Mouse (Mus musculus) MEL (cell line): Measurements from ENCODE around the gene Ass1.

Source experiments
- CTCF ChIP-seq, 3 experiments: IDR thresholded peaks in 2 of 3; conservative IDR thresholded peaks in 1 of 3; 2 replicates each; pipeline ENCODE4 v1.5.1; 2011 to 2012; ENCODE audit warnings: low read length in 3 of 3, low read depth in 2 of 3, mild to moderate bottlenecking in 2 of 3, improper control_type of control experiment in 1 of 3, inconsistent platforms in 1 of 3, mixed read lengths in 1 of 3, moderate library complexity in 1 of 3; ENCODE audit not compliant: control insufficient read depth in 1 of 3, insufficient read depth in 1 of 3, poor library complexity in 1 of 3, severe bottlenecking in 1 of 3
- USF1 ChIP-seq: IDR thresholded peaks from 2 replicates; pipeline ENCODE4 v1.6.1; 2014; ENCODE audit warnings: low read depth, mild to moderate bottlenecking, inconsistent platforms, low read length, improper control_type of control experiment, moderate library complexity

DNA sequence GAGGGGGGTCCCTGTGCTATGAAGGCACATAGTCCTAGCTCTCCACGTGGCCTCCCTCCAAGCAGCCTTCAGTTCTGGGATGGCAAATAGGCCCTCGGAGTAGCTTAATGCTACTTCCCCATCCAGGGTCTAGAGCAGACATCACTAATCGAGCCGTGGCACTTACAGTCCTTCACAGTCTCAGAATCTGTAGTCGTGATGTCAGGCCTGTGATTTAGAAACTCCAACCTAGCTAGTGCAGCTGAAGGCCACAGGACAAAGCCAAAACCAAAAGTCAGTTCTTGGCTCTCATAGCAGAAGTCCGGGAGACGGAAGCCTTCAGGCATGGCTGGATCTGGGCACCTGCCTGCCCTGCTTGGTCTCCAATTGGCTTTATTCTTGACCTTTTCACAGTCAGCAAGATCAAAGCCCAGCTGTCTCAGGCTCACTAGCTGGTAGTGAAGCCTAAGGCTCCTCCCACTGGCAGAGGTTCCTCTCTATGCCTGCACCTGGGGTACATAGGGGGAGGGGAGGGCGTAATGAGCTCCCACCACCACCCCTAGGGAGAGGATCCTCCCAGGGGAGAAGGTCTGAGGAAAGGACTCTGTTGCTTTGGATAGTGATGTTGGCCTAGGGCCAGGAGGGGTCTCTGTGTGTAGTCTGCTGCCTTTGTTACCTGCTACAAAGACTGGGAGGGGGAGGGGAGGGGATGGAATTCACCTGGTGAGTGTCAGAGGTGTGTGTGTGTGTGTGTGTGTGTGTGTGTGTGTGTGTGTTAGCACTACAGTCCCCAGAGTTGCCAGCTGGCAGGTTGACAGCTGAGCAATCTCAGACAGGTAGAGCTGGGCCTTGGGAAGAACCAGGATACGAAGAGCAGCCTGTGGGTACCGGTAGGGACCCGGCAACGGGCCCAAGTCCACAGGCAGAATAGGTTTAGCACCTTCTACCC, 7.5 kb downstream of the Ass1 start:
- TF ChIP-seq CTCF (IDR thresholded peaks at IDR 0.05 in 2 of 3, conservative IDR thresholded peaks at IDR 0.05 in 1 of 3; ENCODE audit: control insufficient read depth in 1 of 3, insufficient read depth in 1 of 3, low read depth in 2 of 3, low read length in 3 of 3, poor library complexity in 1 of 3, severe bottlenecking in 1 of 3) (no peak), USF1 (no peak)
